Mouse (Mus musculus): ENCODE results near the gene Ppan.

The Ppan gene

GRCm38 (mm10) chr9:20923258-20923657 lies 35.3 kb downstream of the Ppan start:
- no peak for DNase-seq (ENCODE audit: low read depth in 2 of 2, low spot score in 2 of 2)

Measured in CD8-positive naive resting alpha-beta T cell, adult 2 months (primary cell).